Mouse (Mus musculus): Measurements from ENCODE around the gene Kcna2. TPM values are rescaled to one million over a fixed set of nuclear protein-coding genes. Genes with fewer than 3 reads are reported as not detected.

Kcna2 gene
- polyA plus RNA-seq, 1 experiment from 2014 or later = 2.6 TPM

- Histone ChIP-seq H3K9me3 (ENCODE audit: control insufficient read depth, low read length) (no peaks in the 10 kb centered on the region), H3K4me3 (ENCODE audit: low read length) (no peak overlapping the region), H3K4me1 (ENCODE audit: control insufficient read depth, insufficient read depth, low read depth, low read length) (peaks cover 3% of the 10 kb centered on the region; the same call in 1 of the 2 replicates), H3K4me2 (ENCODE audit: low read length) (no peak overlapping the region), H3K36me3 (ENCODE audit: control insufficient read depth, insufficient read depth, low read length) (no peaks in the 10 kb centered on the region), H3K27ac (ENCODE audit: low read depth, low read length) (no peak overlapping the region), H3K9ac (ENCODE audit: low read depth, low read length) (no peak overlapping the region), H3K27me3 (replicated peaks; ENCODE audit: control insufficient read depth, insufficient read depth, low read length) (no peaks in the 10 kb centered on the region)
- ATAC-seq = peak; percentile 44; the same call in 1 of the 2 replicates
- WGBS = 86% methylated on average over 11 of the region's 11 CpGs
Measured at GRCm38 (mm10) chr3:107153772-107154655, 53.1 kb downstream of the Kcna2 start.

GRCm38 (mm10) chr3:107158856-107159255 lies 57.9 kb downstream of the Kcna2 start:
- H3K4me3 ChIP-seq (ENCODE audit: low read length) = no peak overlapping the region
- H3K9me3 ChIP-seq (ENCODE audit: control insufficient read depth, low read length) = no peaks in the 10 kb centered on the region
- 77% methylated on average over 7 of the region's 7 CpGs for WGBS
- no peaks in the 10 kb centered on the region for H3K27me3 ChIP-seq (replicated peaks; ENCODE audit: control insufficient read depth, insufficient read depth, low read length)
- H3K9ac ChIP-seq (ENCODE audit: low read depth, low read length) = no peak overlapping the region
- H3K36me3 ChIP-seq (ENCODE audit: control insufficient read depth, insufficient read depth, low read length) = no peaks in the 10 kb centered on the region
- no peak overlapping the region for H3K27ac ChIP-seq (ENCODE audit: low read depth, low read length)
- peaks cover 5% of the 10 kb centered on the region for H3K4me1 ChIP-seq (ENCODE audit: control insufficient read depth, insufficient read depth, low read depth, low read length)
- no peak overlapping the region for H3K4me2 ChIP-seq (ENCODE audit: low read length)
- no peak for ATAC-seq

GRCm38 (mm10) chr3:107159418-107159817 lies 58.5 kb downstream of the Kcna2 start:
- H3K4me3 ChIP-seq (ENCODE audit: low read length) = peak overlapping the region; percentile 33
- ATAC-seq = peak; percentile 35; the same call in 1 of the 2 replicates
- no peaks in the 10 kb centered on the region for H3K27me3 ChIP-seq (replicated peaks; ENCODE audit: control insufficient read depth, insufficient read depth, low read length)
- 62% methylated on average over 3 of the region's 3 CpGs for WGBS
- H3K9me3 ChIP-seq (ENCODE audit: control insufficient read depth, low read length) = no peaks in the 10 kb centered on the region
- no peak overlapping the region for H3K9ac ChIP-seq (ENCODE audit: low read depth, low read length)
- H3K4me1 ChIP-seq (ENCODE audit: control insufficient read depth, insufficient read depth, low read depth, low read length) = peaks cover 5% of the 10 kb centered on the region
- no peak overlapping the region for H3K27ac ChIP-seq (ENCODE audit: low read depth, low read length)
- no peaks in the 10 kb centered on the region for H3K36me3 ChIP-seq (ENCODE audit: control insufficient read depth, insufficient read depth, low read length)
- H3K4me2 ChIP-seq (ENCODE audit: low read length) = peak overlapping the region; percentile 60

- Histone ChIP-seq H3K4me1 (ENCODE audit: control insufficient read depth, insufficient read depth, low read depth, low read length) (peaks cover 5% of the 10 kb centered on the region), H3K9me3 (ENCODE audit: control insufficient read depth, low read length) (no peaks in the 10 kb centered on the region), H3K4me3 (ENCODE audit: low read length) (peak overlapping the region; percentile 33), H3K36me3 (ENCODE audit: control insufficient read depth, insufficient read depth, low read length) (no peaks in the 10 kb centered on the region), H3K4me2 (ENCODE audit: low read length) (peak overlapping the region; percentile 60), H3K27ac (ENCODE audit: low read depth, low read length) (no peak overlapping the region), H3K9ac (ENCODE audit: low read depth, low read length) (peak overlapping the region; percentile 50), H3K27me3 (replicated peaks; ENCODE audit: control insufficient read depth, insufficient read depth, low read length) (no peaks in the 10 kb centered on the region)
- WGBS = 4% methylated on average over 17 of the region's 17 CpGs
- ATAC-seq = peak; percentile 81
Measured at GRCm38 (mm10) chr3:107159859-107160324, 58.9 kb downstream of the Kcna2 start.

- no peak overlapping the region for H3K4me2 ChIP-seq (ENCODE audit: low read length)
- H3K36me3 ChIP-seq (ENCODE audit: control insufficient read depth, insufficient read depth, low read length) = no peaks in the 10 kb centered on the region
- no peak for ATAC-seq
- no peak overlapping the region for H3K27ac ChIP-seq (ENCODE audit: low read depth, low read length)
- no peaks in the 10 kb centered on the region for H3K9me3 ChIP-seq (ENCODE audit: control insufficient read depth, low read length)
- no peak overlapping the region for H3K4me3 ChIP-seq (ENCODE audit: low read length)
- H3K9ac ChIP-seq (ENCODE audit: low read depth, low read length) = no peak overlapping the region
- WGBS = 58% methylated on average over 2 of the region's 2 CpGs
- H3K27me3 ChIP-seq (replicated peaks; ENCODE audit: control insufficient read depth, insufficient read depth, low read length) = no peaks in the 10 kb centered on the region
- H3K4me1 ChIP-seq (ENCODE audit: control insufficient read depth, insufficient read depth, low read depth, low read length) = peaks cover 5% of the 10 kb centered on the region
Measured at GRCm38 (mm10) chr3:107162741-107163140, 61.8 kb downstream of the Kcna2 start.

Other genes with a start within 250 kb of the Kcna2 start
- gene Kcna3, start 65.0 kb upstream of the Kcna2 start, polyA plus RNA-seq (2015; fragmentation: Nextera tagmentation; extraction: Ambion mirVana) = 10.3 and 11.3 TPM in 2 replicates
- not detected in 2 replicates for gene Kcna10, start 81.9 kb downstream of the Kcna2 start, polyA plus RNA-seq (2015; fragmentation: Nextera tagmentation; extraction: Ambion mirVana)
- 0.12 and 0.13 TPM in 2 replicates for gene Cym, start 120.6 kb downstream of the Kcna2 start, polyA plus RNA-seq (2015; fragmentation: Nextera tagmentation; extraction: Ambion mirVana)
- gene A630076J17Rik, start 129.5 kb downstream of the Kcna2 start, polyA plus RNA-seq (2015; fragmentation: Nextera tagmentation; extraction: Ambion mirVana) = not detected in 2 replicates
- 0.17 and 0.19 TPM in 2 replicates for gene Prok1, start 138.6 kb downstream of the Kcna2 start, polyA plus RNA-seq (2015; fragmentation: Nextera tagmentation; extraction: Ambion mirVana)
- gene Lamtor5, start 177.7 kb downstream of the Kcna2 start, polyA plus RNA-seq (2015; fragmentation: Nextera tagmentation; extraction: Ambion mirVana) = 180 and 182 TPM in 2 replicates
- 3.0 and 3.1 TPM in 2 replicates for gene Slc16a4, start 190.1 kb downstream of the Kcna2 start, polyA plus RNA-seq (2015; fragmentation: Nextera tagmentation; extraction: Ambion mirVana)
- gene Rbm15, start 232.5 kb downstream of the Kcna2 start, polyA plus RNA-seq (2015; fragmentation: Nextera tagmentation; extraction: Ambion mirVana) = 5.3 and 6.5 TPM in 2 replicates